Mouse (Mus musculus): ENCODE data around the gene Sytl1.

Gene Sytl1

DNA sequence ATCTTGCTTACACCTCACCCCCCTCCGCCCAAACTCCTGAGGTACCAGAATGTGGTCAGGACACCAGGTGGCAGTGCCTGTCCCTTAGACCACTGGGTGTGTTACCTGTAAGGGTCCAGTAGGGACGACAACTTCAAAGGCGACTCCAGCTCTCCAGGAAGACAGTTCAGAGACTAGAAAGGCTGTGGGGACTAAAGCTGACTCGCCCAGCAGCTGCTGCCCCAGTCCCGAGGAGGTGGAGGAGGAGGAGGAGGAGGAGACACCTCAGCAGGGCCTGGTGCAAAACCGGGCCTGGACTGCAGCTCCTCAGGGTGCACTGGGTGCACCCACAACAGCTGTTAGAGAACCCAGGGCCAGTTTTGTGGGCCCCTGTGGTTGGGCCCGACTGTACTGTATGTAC lies at the start of gene Sytl1:
TSS of gene Sytl1 (minus strand) at position 232 of the 400 bp plus-strand sequence.
- TF ChIP-seq GATA4 (IDR thresholded peaks at IDR 0.05; ENCODE audit: insufficient replicate concordance, low read length), result no peak

DNA sequence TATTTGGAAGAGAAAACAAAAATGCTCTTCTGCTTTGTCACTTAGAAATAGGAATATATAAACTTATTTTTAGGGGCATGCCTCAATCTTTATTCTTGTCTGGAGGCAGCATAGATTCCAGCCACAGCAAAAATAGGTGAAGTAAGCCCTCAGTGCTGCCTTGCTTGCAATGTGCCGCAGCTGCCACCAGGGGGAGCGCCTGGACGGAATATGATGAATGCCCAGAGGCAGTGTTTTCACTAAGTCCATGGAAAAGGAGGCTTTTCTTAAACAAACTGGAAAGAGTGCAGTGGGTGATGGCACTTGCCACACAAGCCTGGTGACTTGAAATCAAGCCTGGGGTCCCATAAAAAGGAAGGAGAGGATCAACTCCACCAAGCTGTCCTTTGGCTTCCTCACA lies 47.0 kb upstream of the Sytl1 start:
- no peak for TF ChIP-seq GATA4 (IDR thresholded peaks at IDR 0.05; ENCODE audit: insufficient replicate concordance, low read length)

DNA sequence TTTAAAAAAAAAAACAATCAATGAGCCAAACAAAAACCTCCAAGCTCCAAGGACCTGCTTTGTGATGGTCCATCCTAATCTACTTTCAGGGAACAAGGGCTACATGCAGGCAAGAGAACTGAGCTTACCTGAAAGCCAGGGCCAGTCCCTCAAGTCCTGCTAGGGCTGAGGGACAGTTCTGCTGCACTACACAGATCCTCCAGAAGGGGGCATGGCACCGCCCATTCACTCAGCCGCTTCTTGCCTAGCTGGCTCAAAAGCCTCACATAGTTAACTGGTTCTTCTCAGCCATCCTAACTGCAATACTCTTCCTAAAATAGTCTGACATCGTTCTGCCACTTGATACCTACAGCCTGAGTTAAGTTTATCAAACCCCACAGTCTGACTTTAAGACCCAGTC lies 44.4 kb upstream of the Sytl1 start:
- no peak for TF ChIP-seq GATA4 (IDR thresholded peaks at IDR 0.05; ENCODE audit: insufficient replicate concordance, low read length)

DNA sequence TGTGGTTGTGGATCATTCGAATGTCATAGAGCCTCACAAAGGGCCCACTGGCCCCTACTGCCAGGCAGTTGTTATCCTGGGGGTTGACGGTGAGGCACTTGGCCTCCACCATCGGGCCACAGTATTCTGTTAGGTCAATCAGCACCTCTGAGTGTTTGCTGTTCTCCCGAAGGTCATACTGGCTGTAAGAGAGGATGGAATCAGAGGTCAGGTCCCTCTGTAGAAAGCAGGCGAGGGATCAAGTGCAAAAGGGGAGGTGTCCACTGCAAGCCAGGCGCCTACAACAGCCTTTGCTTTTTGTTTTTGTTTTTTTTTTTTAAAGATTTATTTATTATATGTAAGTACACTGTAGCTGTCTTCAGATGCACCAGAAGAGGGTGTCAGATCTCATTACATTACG lies 42.9 kb upstream of the Sytl1 start:
- TF ChIP-seq GATA4 (IDR thresholded peaks at IDR 0.05; ENCODE audit: insufficient replicate concordance, low read length), result no peak

DNA sequence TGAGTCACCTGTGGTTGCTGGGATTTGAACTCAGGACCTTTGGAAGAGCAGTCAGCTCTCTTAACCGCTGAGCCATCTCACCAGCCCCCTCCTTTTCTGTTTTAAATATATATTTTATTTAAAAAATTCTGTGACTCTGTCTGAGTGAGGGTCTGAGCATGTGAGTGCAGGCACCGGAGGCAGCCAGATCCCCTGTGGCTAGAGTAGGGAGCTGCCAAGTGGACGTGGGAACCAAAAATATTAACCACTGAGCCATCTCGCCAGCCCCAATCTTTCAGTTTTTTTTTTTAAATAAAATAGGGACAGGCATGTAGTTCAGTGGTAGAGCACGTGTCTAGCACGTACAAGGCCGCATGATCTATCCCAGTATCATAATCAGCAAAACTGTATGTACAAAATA lies 41.9 kb upstream of the Sytl1 start:
- no peak for TF ChIP-seq GATA4 (IDR thresholded peaks at IDR 0.05; ENCODE audit: insufficient replicate concordance, low read length)

DNA sequence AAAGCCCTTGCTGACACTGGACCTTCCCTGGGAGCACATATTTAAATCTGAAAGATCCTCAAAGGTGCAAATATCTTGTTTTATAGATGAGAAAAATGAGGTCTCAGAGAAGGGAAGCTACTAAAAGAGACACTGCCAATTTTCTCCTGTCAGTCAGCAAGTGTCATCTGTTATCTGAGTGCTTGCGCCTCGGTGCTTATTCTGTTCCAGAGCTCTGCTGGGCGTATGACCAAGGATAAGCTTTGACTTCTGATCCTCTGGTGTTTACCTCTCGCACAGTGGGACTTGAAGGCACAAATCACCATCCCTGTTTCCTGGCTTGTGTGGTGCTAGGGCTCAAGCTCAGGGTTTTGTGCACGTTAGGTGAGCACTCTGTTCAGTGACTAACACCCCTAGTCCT lies 39.8 kb upstream of the Sytl1 start:
- no peak for TF ChIP-seq GATA4 (IDR thresholded peaks at IDR 0.05; ENCODE audit: insufficient replicate concordance, low read length)

DNA sequence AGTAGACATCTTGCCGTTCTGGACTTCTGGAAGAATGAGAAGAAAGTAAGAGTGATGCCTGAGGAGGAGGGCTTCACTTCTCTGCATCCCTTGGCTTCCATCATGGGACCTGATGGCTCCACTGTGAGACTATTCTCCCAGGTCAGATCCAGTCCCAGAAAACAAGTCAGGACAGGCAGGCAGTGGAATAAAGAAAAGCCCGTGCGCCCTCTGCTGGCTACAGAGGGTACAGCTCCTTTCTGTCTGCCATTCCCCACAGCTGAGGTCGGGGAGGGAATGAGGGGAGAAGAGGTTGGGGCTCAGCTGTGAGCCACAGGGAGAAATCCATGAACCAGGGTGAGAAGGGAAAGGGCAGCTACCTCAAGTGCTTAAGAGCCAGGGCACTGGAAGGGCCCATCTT lies 38.9 kb upstream of the Sytl1 start:
- TF ChIP-seq GATA4 (IDR thresholded peaks at IDR 0.05; ENCODE audit: insufficient replicate concordance, low read length), result no peak

DNA sequence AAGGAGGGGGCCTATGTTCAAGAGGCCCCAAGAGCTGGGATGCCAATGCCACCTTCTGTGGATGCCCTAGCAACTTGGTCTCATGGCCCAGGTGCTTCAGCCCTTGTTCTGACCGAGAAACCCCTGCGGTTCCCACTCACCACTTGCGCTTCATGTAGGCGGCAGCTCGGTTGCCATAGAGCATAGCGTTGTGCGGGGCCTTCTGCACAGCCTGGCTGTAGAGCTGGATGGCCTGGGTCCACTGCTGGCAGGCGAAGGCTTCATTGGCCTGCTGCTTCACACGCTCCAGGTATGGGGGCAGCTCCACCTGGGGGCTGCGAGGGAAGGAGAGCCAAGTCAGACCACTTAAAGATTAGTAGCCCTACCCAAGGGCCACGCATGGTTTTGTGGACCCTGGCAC lies 37.5 kb upstream of the Sytl1 start:
- TF ChIP-seq GATA4 (IDR thresholded peaks at IDR 0.05; ENCODE audit: insufficient replicate concordance, low read length), result no peak

DNA sequence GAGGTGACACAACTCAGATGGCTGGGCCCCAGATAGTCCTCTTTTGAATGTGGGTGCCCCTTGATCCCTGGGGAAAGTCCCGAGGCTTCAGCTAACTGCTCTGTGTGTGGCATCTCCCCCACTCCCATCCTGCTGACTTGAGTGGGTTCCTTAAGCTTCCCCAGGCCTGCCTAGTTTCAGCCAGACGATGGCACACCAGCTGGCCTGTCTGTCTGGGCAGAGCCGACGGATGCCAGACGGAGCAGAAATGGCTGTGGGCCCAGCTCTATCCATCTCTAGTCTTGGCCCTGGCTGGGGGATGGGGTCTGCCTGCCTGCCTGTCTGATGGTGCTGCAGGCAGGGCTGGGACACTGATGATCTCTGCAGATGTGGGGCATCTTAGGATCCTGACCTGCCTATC lies 36.8 kb upstream of the Sytl1 start:
- TF ChIP-seq GATA4 (IDR thresholded peaks at IDR 0.05; ENCODE audit: insufficient replicate concordance, low read length), result no peak

DNA sequence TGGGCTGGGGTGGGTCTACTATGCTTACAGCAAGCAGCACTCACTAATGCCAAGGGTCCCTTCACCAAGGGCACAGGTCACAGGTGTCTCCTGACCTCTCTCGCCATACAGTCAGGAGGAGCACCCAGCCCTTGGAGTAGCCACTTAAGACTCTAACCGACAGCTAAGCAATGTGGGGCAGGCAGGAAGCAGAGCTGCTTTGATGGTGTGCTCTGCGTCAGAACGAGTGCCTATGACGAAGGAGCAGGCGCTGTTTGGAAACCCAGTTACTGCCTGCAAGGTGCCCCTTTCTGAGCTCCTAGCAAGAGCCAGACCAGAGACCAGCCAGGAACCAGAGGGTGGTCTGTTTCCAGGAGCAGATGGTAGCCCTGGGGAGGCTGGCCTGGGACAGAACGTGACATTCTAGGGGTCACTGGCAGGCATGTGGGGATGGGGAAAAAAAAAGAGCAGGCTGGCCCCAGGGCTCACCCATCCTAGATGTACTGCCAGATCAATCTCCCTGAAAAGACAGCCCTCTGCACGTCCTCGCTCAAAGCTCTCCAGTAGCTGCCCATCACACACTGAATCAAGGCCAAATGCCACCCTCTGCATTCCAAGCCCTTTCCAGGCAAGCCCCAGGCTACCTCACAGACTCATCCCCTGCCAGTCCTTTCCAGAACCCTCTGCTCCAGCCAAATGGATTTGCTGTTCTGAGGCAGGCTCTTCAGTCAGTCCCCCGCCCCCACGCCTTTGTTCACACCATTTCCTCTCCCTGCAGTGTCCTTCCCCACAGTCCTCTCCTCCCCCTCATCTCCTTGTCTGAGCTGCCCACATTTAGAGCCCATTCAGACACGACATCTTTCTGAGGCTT lies 35.8 kb upstream of the Sytl1 start:
- no peak for TF ChIP-seq GATA4 (IDR thresholded peaks at IDR 0.05; ENCODE audit: insufficient replicate concordance, low read length)

DNA sequence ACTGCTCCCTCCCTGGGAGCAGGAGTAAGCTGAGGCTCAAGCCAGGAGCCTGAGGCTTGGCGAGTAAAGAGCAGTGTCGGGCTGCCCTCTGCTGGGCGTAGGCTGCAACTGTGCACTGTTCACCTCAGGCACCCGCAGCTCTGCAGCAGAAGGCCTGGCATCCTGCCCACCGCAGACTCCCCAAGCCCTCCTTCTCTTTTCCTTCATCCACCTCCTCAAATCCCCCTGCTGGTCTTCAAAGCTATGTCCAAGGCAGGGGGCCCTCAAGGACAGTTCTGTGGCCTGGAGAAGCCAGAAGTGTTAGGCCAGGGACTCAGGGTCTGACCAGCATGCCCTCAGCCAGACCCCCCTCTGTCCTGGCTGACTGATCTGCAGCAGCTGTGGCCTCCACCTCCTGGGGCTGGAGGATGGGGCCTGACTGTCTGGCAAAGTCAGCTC lies 34.9 kb upstream of the Sytl1 start:
- no peak for TF ChIP-seq GATA4 (IDR thresholded peaks at IDR 0.05; ENCODE audit: insufficient replicate concordance, low read length)

DNA sequence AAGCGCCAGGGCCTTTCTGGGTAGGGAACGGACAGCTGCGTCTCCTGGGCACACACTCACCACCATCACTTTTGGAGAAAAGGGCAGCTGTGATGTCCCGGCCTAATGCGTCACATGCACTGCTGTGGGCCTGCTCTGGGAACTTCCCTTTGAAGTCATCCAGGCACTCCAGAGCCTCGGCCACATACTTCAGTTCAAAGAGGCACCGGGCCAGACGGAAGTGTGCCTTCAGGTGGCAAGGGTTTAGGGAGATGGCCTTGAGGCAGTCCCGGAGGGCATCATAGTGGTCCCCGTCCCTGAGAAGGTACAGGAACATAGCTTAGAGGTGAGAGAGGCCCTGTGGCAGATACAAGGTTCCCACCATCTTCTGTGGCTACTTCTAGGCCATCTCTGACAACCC lies 34.4 kb upstream of the Sytl1 start:
- no peak for TF ChIP-seq GATA4 (IDR thresholded peaks at IDR 0.05; ENCODE audit: insufficient replicate concordance, low read length)

DNA sequence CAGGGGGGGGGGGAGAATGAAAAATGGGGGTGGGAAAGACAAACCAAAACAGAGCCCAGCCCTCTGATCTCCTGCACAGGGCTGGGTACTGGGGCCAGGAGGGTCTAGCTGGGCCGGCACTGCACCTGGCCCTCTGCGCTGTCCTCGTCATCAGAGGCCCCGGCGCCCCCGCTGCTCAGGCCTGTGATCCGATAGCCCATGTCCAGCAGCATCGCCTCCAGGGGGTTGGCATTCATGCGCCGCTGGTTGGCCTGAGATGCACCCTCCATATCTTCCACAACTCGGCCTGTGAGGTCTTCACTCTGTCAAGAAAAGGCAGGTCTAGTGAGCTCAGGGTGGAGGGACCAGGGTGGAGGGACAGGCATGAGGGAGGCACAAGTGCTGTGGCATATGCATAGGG lies 31.2 kb upstream of the Sytl1 start:
- TF ChIP-seq GATA4 (IDR thresholded peaks at IDR 0.05; ENCODE audit: insufficient replicate concordance, low read length), result no peak

DNA sequence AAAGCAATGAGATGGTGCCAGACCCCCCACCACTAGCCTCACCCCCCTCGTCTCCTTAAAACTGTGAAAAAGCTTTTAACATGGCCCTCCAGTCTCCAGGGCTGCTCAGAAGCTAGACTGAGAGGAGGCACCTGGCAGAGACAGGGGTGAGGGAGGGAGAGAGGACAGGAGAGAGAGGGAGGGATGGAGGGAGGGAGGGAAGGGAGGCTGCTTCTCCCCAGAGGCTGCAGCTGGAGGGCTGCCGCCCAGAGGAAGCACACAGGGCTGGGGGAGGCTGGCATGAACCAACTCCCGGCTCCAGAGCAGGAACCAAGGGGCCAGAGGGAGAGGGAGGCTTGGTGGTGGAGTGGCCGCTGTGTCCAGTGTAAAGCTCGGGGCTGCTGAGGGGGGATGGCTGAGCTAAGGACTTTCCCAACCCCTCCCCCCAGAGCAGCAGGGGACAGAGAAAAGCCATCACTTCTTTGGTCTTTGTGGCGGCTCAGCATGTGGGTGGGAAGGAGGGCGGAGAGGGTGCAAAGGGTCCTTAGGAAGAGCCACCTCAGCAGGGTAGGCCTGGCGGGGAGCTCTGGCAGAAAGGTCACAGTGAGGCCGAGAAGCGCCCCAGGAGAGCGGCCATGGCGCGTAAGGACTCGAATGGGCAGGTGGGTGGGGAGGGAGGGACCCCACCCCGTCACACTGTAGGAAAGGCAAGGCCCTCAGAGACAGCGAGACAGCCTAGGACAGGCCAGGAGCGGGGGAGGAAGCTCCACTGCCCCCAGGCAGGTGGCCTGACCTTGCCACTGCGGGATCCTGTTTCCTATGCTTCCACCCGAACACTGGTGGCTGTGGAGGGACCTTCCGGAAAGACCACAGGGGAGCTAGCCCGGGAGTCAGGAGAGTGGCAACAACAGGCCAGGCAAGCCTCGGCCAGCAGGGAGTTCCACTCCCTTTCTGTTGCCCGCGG lies 30.3 kb upstream of the Sytl1 start:
- no peak for TF ChIP-seq GATA4 (IDR thresholded peaks at IDR 0.05; ENCODE audit: insufficient replicate concordance, low read length)

DNA sequence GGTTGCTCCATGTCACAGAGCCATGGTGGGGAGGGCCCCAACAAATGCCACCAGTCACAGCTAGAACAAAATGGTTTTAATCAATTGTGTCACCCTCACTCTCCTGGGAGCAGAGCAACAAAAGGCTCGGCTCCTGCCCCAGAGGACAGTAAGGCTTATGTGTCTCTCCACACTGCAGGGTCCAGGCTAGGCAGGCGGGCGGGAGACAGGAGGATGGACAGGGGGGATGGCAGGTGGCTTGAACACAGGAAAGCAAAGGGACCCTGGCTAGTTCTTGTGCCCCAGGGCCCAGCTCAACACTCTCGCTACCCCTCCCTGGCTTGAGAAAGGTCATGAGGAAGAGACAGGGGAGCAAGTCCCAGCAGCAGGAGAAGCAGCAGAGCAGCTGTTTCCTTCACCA lies 29.5 kb upstream of the Sytl1 start:
- no peak for TF ChIP-seq GATA4 (IDR thresholded peaks at IDR 0.05; ENCODE audit: insufficient replicate concordance, low read length)

DNA sequence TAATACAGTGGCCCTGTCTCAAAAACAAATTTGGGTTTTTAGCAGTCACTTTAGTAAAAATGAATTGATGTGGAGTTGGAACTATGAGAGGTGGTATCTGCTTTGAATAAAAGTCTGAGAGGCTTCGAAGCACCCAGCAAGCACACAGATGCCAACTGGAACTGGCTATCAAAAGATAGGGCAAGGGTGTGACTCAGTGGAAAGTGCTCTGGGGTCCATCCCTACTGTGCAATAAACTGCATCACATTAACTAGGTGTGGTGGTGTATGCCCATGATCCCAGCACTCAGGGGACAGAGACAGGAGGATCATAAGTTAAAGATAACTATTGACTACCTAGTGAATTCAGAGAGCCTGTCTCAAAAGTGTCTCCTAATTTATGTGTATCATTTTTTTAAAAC lies 28.3 kb upstream of the Sytl1 start:
- no peak for TF ChIP-seq GATA4 (IDR thresholded peaks at IDR 0.05; ENCODE audit: insufficient replicate concordance, low read length)
